Mouse (Mus musculus) gastrocnemius, postnatal 36 days (tissue): Measurements from ENCODE around the gene Smarcal1. TPM values are rescaled to one million over a fixed set of nuclear protein-coding genes. Genes with fewer than 3 reads are reported as not detected.

ENCODE experiments used
- DNase-seq, 2 experiments: peaks; one replicate each; pipeline ENCODE4 v3.0.0; 2022
- intact Hi-C: fragments of 180-260 bp; cut with DNase I; formaldehyde crosslinking; loops from one replicate; pipeline ENCODE4 v1.15.1; 2025
- long read RNA-seq, 2 experiments: library from polyadenylated mRNA; stranded (forward); transcript quantifications; one replicate each; pipeline ENCODE4 v2.0.0; 2021
- total RNA-seq, 2 experiments: library from RNA; stranded (reverse); gene quantifications; 2 replicates each; pipeline ENCODE4 v1.2.3; 2021

Smarcal1 gene
- total RNA-seq, result 10 to 100 TPM; 19.1 to 20.5 TPM
- long read RNA-seq, experiment 1, partial matches to known transcripts, result 2 of 7 reads
- long read RNA-seq, experiment 1, other reads (novel, unspliced or antisense), result 0 of 7 reads
- long read RNA-seq, experiment 2, partial matches to known transcripts, result 8 of 9 reads
- long read RNA-seq, experiment 2, other reads (novel, unspliced or antisense), result 0 of 9 reads

DNA sequence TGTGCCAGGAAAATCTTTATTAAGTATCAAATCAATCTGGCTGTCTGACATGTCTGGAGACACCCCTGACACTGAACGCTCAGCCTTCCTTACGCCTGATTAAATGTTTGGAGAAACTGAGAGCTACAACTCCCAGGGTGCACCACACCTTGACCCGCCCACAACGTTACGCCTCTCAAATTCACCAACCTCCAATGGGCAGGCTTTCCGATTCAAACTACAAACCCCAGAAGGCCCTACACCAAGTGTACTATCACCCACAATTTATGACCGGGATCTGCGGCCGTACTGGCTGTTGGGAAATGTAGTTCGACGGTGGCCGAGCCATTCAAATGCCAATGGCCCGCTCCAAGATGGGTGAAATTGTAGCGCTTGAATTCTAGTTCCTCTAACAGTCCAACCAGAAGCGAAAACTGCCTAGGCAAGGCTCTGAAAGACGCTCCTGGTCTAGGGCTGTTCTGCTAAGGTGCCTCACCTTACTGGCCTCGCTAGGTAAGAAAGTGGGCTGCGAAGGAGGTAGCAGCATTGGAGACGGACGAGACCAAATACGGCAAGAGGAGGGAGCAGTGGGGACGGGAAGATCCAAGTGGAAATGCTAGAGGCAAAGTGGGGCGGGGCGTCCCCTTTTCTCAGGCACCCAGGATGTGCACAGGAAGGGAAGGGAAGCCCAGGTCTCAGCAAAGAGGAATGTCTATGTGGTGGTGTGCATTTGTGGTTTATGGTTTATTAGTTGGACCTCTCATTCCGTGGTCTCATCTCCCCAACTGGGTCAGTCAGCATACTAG is at the start of gene Smarcal1:
Gene Smarcal1 (plus strand): TSS at position 305 of the 785 bp plus-strand sequence.
- intact Hi-C loops, result no loop called here
- peak; percentile 87 to 90 for DNase-seq

DNA sequence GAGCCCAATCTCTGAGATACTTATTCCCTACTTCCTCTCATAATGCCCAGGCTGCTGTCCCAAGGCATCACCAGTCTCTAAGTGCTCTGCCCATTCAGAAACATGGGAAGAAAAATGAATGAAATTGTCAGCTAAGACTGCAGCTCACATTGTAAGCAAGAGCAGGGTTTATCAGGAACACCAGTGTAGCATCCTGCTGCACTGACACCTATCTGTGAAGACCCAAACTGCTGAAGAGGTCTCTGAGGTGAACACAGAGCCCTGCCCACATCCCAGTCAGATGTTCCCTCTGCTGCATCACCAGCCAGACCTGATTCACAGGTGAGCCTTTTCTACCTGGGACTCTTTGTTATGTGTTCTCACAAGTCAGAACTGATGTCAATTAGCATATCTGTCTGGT is 49.6 kb upstream of the Smarcal1 start:
- intact Hi-C loops, result no loop called here

DNA sequence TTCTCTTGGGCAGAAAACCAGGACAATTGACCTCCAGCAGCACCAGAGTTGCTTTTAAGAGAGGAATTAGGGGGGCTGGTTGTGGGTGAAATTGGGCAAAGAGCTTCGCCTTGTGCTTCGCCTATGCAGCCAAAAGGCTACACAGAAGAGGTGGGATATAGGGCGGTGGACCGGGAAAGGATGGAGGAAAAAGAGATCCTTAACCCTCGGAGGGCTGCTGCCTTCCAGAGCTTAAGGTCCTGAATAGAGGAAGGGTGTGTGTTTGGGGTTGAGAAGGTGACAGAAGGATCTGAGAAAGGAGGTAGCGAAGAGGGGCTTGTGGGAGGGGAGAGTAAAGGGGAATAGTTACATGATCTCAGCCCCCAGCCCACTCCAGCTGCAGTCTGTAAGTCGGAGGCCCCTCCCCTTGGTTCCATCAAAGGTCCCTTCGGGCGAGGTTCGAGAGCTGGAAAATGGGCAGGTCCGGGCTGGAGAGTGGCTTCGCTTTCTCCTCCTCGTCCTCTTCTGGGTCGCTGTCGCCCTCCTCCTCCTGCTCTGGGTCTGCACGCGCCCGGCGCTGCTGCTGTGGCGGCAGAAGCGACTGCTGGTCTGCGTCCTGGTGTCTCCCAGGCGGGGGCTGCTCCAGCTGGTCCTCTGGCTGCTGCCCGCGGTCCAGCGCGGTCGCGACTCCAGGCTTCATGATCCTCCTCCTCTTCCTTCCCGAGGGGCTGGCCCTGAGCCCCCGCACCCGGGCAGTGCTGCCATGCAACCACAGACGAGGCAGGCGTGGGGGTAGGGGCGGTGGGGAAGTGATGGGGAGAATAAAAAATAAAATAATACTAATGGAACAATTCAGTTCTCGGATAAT is 47.1 kb upstream of the Smarcal1 start:
- no peak for DNase-seq
- intact Hi-C loops, result no loop called here

More for the DNA sequence above, 49.6 kb upstream of the Smarcal1 start:
- no peak for DNase-seq

DNA sequence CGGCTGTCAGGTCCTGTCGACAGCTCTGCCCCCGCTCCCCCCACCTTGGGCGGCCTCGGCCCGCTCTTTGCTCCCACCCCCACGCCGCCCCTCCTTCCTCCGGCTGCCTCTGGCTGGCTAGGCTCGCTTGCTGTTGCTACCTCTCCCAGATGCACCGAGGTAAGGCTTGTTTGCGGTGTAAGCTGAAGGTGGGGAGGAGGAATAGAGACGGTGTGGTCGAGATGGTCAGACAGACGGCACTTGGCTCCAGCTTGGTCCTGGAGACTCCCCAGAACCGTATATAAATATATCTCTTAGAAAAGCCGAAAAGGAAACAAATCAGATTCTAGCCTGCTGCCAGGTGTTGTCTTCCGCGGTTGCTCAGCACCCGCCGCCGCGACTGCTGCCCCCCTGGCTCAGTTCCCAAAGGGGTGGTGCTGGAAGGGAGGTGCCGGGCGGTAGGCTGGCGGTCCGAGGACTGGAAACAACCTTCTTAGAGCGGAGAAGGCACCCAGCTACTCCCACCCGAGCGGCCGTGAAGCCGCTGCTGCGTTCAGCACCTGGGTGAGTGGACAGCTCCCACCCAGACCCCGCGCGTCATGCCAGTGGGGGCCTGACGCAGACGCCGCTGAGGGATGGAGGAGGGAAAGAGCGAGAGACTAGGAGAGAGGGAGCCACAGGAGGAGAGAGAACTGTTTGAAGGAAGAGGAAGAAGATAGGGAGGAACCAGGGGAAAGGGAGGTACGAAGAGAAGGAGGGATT is 46.3 kb upstream of the Smarcal1 start, which contains the start of gene March4:
Gene March4 (minus strand): TSS at position 320 of the 741 bp plus-strand sequence.
- intact Hi-C loops, result no loop called here
- DNase-seq, result peak; percentile 22 to 26

DNA sequence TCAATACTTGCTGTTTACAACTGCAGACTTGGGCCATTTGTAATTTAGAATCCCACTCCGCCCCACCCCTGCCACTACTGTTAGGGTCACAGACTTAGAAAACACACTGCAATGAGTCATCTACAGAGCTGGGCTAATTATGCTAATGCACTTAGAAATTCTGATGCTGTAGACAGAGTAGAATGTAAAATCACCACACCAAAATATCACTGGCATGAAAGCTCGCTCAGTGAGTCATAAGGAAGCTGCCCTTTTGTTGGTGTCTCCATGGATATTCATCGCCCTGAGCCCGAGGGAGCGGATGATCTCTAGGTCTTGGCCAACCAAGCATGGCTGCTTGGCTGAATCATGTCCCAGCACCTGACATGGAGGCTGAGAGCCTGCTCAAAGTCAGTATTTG is 44.8 kb upstream of the Smarcal1 start:
- intact Hi-C loops, result no loop called here
- no peak for DNase-seq

DNA sequence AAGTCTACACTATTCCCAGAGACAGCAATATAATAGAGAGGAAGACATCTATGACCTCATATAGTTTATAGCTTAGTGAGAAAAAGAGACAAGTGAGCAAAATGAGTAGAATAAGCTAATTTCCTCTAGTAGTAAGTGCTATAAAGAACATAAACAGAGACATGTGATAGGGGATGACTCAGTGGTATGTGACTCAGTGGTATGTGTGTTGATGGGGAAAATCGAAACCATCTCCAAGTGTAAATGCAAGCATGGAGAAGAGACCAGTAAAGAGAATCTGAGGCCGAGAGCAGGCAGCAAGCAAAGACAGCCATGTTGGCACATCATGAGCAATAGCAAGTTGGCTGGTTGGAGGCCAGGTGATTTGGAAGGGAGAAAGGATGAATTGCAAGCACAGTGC is 32.7 kb upstream of the Smarcal1 start:
- intact Hi-C loops, result no loop called here

DNA sequence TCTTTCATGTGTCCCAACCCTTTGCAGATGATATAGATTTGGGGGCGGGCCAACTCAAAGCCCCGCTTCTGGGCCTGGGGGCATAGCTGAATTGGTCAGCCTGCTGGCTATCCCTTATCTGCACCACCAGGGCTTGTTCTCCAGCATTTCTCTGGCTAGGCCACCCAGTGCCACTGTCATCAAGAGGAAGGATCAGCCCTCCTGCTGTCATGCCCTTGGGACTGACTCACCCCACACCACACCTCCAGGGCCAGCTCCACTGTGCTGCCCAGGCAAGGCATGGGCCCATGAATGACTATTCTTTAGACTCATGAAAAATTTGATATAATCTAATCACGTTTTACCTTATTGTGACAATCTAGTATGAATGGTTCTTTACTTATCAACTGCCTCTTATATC is 26.6 kb upstream of the Smarcal1 start:
- intact Hi-C loops, result no loop called here
- no peak for DNase-seq

More for the DNA sequence above, 32.7 kb upstream of the Smarcal1 start:
- no peak for DNase-seq

DNA sequence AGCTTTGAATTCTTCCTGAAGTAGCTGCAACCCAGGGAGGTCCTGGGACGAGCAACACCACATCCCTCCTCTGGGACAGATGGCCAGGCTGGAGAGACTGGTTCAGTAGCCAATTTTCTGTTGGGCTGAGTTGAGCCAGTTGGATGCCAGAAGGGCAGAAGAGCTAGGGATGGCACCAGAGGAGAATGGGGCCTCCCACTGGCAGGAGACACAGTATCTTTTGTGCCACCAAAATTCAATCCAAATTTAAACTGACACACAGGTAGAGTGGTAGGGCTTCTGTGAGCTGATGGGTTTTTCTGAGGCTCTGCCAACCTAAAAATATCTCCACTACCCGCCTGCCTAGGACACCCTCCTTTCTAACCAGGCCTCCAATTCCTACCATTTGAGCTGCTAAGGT is 24.4 kb upstream of the Smarcal1 start:
- no peak for DNase-seq

DNA sequence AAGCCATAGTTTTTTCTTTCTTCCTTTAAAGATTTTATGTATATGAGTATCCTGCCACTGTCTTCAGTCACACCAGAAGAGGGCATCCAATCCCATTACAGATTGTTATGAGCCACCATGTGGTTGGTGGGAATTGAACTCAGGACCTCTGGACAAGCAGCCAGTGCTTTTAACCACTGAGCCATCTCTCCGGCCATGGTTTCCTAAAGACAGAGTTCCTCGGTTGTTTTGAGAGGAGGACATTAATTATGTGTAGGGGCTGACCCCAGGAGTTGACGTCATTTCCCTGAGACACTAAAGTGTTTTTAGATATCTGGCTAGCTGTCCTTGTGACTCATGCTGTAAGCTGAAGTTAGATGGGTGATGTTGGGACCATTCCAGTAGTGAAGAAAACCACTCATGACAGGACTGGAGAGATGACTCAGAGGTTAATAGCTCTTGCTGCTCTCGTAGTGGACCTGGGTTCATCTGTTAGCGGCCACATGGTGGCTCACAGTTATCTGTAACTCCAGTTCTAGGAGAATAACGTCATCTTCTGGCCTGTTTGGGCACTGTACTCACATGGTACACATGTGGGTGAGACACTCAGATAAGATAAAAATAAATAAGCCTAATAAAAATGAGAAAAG is 18.6 kb upstream of the Smarcal1 start:
- intact Hi-C loops, result no loop called here
- no peak for DNase-seq

More for the DNA sequence above, 24.4 kb upstream of the Smarcal1 start:
- intact Hi-C loops, result no loop called here

DNA sequence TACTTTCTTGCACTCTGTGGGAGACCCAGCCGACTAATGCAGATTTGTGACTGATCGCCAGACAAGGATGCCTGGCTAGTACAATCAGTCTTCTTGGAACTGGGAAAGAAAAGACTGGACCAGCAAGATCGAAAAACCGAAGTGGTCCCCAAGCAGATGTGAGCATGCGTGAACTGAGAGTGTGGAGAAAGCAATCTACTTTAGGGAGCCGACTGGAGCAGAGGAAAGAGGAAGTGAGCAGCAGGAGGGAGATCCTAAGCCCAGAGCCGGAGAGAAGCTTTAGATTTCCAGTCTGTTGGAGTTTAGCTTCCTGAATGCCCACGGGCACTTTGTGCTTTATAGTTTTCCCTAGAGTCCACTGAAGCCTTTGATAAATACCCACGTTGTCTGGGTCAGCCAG is 16.0 kb upstream of the Smarcal1 start:
- intact Hi-C loops, result no loop called here
- no peak for DNase-seq

DNA sequence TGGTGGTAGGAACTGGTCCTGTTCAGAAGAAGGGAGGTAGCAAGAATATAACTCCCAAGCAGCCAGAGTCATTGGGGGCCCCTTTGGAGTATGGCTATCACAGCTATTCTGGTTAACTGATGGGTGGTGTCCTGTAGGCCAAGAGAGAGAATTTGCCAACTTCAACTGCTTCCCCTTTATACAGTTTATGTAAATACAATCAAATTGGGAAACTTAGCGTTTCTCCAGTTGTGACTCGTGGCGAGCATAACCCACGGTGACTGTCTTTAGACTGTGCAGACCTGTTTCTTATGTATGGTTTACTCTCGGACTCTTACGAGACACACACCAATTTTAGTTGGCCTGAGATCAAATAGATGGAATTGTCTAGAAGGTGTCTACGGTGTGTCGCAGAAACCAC is 14.3 kb upstream of the Smarcal1 start:
- intact Hi-C loops, result no loop called here
- DNase-seq, result no peak

DNA sequence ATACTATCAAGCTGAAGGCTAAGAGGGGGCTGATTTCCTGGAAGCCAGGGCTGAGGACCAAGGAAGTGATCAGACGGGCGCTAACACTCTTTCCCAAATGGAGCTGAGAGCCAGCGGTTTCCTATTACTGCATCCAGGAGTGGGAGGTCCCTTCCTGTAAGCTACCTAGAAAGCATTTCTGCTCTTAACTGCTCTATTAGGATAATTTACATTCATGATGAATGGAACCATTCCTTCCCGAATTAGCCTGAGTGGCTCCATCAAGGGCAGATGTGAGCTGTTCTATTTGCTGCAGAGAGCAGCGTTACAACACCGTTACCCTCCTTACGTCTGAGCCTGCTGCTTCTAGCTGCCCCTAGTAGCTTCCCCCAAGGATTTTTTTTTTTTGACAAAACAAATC is 9.0 kb upstream of the Smarcal1 start:
- no peak for DNase-seq
- intact Hi-C loops, result no loop called here

DNA sequence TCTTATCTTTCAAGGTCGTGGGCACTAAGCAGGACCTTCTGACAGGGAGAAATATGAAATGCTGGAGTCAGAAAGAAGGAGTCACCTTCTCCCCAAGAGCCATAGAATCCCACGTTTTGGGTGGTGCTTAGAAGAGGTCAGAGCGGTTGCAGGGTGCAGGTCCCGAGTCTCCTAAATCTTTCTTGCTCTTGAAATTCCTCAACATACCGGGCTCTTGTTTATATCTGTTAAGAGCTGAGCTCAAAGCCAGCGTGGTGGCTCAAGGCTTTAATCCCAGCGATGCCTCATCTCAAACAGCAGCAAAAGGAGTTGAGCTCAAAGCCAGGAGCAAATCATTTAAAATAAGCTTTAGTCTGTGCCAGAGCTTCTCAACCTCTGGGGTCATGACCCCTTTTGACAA is 8.4 kb upstream of the Smarcal1 start:
- intact Hi-C loops, result loop anchor here (5.0 kb wide), 1 partner anchor 262 kb away; no protein-coding TSS in a partner anchor
- DNase-seq, result no peak

DNA sequence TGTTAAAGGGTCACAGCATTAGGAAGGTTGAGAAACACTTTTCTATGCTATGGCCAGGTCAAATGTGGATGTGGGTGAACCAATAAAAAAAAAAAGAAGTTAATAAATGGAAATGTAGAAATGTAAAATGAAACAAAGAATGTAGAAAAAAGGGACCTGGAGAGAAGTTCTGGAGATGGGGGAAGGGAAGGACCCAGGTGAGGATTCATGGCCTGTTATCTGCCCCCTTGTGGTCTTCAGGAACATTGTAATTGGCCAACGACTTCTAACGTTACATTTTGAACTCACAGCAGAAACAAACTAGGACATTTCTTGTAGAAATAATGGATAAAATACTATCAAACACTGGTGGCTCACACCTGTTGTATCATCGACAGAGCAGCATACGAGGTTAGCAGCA is 7.9 kb upstream of the Smarcal1 start:
- no peak for DNase-seq
- intact Hi-C loops, result loop anchor here (5.0 kb wide), 1 partner anchor 263 kb away; no protein-coding TSS in a partner anchor

DNA sequence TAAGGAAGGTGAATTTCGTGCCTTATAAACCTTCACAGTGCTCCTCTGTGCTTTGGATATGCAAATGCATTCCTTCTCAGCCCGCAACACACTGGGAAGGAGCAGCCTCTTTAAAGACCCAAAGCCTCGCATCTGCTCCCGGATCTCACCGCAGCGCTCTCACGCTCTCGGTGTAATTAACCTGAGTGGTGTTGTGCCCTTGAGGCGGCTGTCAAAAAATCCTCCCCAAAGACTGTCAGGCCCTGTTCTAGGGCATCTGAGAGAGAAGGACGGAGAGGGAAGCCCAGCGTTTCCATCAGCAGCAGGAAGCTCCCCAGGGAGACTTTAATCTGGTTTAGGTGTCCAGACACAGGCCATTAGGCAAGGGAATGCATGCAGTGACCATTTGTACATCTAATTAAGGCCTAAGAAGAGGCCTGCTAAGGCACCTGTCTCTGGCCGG is 5.5 kb upstream of the Smarcal1 start:
- intact Hi-C loops, result loop anchor here (5.0 kb wide), 1 partner anchor 265 kb away; no protein-coding TSS in a partner anchor
- no peak for DNase-seq

DNA sequence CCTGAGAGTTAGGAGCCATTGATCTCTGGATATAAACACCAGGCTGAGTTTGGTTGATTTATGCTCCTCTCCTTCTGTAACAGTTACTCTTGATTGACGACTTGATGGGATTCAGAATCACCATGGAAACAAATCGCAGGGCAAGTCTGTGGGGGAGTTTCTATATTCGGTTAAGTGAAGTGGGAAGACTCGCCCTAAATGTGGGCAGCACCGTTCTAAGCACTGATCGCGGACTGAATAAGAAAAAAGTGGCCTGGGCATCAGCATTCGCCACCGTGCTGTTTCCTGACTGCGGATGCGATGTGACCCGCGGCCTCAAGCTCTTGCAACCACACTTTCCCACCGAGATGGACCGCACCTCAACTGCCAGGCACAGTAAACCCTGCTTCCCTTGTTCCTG is 4.7 kb upstream of the Smarcal1 start:
- no peak for DNase-seq
- intact Hi-C loops, result loop anchor here (5.0 kb wide), 1 partner anchor 266 kb away; no protein-coding TSS in a partner anchor

DNA sequence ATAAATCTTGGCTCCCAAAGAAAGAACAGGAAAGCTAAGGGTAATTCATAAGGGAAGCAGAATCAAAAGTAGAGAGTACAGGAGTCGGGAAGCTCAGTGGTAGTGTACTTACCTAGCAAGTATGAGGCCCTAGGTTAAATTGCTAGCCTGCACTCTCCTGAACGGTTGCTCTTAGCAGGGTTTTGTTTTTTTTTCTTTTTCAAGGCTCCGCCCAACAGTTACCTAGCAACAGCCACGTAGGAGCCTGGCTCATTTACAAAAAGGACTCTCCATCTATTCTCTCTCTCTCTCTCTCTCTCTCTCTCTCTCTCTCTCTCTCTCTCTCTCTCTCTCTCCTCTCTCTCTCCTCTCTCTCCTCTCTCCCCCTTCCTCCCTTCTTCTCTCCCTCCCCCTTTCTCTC is 4.2 kb upstream of the Smarcal1 start:
- intact Hi-C loops, result loop anchor here (5.0 kb wide), 1 partner anchor 267 kb away; no protein-coding TSS in a partner anchor
- no peak for DNase-seq

DNA sequence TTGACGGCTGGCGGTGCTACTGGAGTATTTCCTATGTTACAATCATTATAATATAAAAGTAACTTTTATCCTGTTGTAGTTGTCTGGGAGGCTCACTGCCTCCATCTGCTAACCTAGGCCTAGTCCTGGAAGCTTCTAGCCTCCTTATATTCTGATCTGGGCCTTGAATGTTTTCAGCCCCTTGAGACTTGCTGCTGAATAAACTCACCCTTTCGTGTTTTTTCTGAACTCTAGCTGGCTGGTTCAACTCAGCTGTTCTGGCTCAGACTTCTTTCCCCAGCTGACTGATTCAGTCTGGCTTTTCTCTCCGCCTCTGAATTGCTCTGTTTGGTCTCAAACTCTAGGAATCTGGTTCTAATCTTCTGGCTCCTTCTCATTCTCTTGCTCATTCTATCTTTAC is 855 bp downstream of the Smarcal1 start:
- no peak for DNase-seq
- intact Hi-C loops, result no loop called here

DNA sequence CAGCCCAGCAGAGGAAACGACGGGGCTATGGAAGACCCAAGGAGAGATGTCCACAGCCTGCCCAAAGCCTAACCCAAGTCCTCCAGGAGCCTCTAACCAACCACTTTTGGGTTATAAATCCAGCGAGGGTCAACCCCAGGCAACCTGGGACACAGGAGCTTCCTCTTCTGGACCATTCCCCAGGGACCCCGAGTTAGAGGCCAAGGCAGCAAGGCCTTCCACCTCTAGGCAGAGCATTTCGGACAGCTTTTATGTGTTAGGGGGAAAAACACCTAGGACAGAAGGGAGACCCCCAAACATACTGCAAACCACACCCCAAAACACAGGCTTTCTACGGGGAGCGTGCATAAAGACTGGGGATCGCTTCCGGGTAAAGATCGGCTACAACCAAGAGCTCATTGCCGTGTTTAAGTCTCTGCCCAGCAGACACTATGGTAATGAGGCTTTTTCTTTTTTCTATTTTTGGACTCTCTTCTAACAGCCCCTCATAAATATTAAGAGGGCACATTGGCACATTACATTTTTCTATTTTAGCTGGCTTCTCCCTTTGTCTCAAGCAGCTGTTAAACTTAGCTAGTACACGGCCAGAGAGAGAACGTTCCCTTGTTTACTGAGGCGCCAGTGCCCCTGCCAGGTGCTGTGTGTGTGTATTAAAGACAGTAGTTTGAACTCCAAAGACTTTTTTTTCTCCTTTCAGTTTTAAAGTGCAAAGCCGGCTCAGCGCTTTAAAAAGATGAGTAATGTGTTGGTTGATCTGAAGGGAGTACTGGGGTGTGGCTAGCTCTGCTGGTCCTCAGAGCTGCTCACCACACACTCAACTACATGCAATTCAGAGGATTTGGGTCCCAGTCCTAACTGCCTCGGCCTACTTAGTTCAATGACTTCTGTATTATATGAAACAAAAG is 3.2 kb downstream of the Smarcal1 start:
- no peak for DNase-seq
- intact Hi-C loops, result no loop called here
